Mouse (Mus musculus): Measurements from ENCODE around the gene Gm4567.
"Not testable (repeated sequence)": the region's sequence is repeated elsewhere in the genome, so short reads cannot be mapped to it uniquely, and the experiment has no call there.

The Gm4567 gene

GRCm38 (mm10) chr7:22719610-22720009 is at the start of gene Gm4567:
Gene Gm4567 (minus strand): TSS chr7:22719710.
- not testable (repeated sequence) for DNase-seq (ENCODE audit: low spot score in 2 of 2)

- not testable (repeated sequence) for DNase-seq (ENCODE audit: low spot score in 2 of 2)
Measured at GRCm38 (mm10) chr7:22761397-22761796, 41.9 kb upstream of the Gm4567 start, which contains the start of gene Vmn1r157. Gene Vmn1r157 (plus strand): TSS chr7:22761697.

GRCm38 (mm10) chr7:22692217-22692616 is 27.3 kb downstream of the Gm4567 start, which contains the start of gene Gm8693:
Gene Gm8693 (minus strand): TSS chr7:22692317.
- not testable (repeated sequence) for DNase-seq (ENCODE audit: low spot score in 2 of 2)
